Mouse (Mus musculus): Measurements from ENCODE around the gene Zfp652. TPM values are rescaled to one million over a fixed set of nuclear protein-coding genes. Genes with fewer than 3 reads are reported as not detected.

The Zfp652 gene
- polyA plus RNA-seq, 1 experiment from 2014 or later = 22.4 TPM

DNA sequence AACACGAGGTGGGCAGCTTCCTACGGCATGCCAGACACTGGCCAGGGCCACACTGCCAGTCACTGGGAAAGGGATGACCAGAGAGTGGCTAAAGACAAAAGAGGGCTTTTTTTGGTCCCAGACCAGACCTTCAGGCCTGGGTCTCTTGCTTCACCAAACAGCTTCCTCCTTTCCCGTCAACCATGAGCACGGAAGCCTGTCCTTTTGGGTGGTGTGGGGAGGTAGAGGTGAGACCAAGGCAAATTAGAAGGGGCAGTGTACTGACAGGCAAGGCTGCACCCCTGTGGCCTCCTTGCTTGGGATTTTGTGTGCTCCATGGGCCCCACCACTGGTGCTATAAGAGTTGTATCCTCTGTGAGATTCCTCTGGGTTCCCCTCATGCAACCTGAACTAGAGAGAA, 126.1 kb downstream of the Zfp652 start:
- WGBS = 68% methylated on average over 4 of the region's 4 CpGs
- Histone ChIP-seq H3K4me2 (ENCODE audit: low read depth, low read length) (no peak overlapping the region), H3K4me1 (ENCODE audit: control insufficient read depth, insufficient read depth, low read length) (peaks cover 38% of the 10 kb centered on the region)

DNA sequence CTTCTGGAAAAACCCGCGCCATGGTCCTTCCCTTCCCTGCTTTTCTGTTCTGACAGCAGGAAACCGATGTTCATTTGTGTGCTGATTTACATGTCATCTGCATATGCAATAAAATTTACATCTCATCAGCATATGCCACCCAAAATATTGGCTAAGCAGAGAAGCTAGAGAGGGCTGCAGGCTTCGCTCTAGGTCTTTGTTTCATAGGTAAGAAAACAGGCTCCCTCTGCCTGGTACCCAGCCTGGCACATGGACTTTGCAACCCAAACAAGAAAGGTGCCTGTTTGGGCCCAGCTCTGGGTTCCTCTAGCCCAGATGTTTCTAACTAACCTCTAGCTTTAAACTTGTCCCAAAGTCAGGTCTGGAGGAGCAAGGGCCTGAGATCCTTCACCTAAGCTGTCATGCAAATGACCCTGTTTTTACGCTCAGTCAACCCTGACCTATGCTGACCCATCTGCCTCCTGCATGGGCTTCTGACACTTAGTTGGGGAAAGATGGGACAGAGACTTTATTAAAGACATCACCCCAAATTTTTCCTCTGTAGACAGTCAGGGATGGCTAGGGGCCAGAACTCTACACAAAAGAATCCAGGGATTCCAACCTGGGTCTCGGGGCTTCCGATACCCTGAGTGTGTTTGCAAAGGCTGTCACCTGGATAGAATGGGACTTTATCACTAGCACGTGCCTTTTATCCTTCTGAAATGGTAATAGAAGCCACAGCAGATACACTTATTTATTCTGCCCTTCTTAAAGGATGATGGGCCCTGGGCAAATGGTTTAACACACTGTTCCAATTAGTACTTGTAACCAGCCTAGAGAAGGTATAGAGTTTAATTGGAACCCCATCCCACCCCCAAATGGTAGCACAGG, 126.8 kb downstream of the Zfp652 start:
- WGBS = 71% methylated on average over 8 of the region's 8 CpGs
- peaks cover 6% of the 10 kb centered on the region for H3K27me3 ChIP-seq (ENCODE audit: control insufficient read depth, insufficient read depth, low read length)

More for the DNA sequence above, 126.1 kb downstream of the Zfp652 start:
- H3K9me3 ChIP-seq (replicated peaks; ENCODE audit: control insufficient read depth, low read length) = no peaks in the 10 kb centered on the region
- no peaks in the 10 kb centered on the region for H3K36me3 ChIP-seq (ENCODE audit: control insufficient read depth, insufficient read depth, low read length)
- no peak overlapping the region for H3K9ac ChIP-seq (ENCODE audit: low read length)
- H3K27me3 ChIP-seq (ENCODE audit: control insufficient read depth, insufficient read depth, low read length) = peaks cover 12% of the 10 kb centered on the region
- ATAC-seq (ENCODE audit: insufficient read depth, low FRiP score) = no peak
- H3K27ac ChIP-seq (ENCODE audit: low read length) = 0 out of 2 replicates have a peak overlapping the region, but pooled peaks have one; percentile 23
- H3K4me3 ChIP-seq (replicated peaks; ENCODE audit: low read length) = no peak overlapping the region

DNA sequence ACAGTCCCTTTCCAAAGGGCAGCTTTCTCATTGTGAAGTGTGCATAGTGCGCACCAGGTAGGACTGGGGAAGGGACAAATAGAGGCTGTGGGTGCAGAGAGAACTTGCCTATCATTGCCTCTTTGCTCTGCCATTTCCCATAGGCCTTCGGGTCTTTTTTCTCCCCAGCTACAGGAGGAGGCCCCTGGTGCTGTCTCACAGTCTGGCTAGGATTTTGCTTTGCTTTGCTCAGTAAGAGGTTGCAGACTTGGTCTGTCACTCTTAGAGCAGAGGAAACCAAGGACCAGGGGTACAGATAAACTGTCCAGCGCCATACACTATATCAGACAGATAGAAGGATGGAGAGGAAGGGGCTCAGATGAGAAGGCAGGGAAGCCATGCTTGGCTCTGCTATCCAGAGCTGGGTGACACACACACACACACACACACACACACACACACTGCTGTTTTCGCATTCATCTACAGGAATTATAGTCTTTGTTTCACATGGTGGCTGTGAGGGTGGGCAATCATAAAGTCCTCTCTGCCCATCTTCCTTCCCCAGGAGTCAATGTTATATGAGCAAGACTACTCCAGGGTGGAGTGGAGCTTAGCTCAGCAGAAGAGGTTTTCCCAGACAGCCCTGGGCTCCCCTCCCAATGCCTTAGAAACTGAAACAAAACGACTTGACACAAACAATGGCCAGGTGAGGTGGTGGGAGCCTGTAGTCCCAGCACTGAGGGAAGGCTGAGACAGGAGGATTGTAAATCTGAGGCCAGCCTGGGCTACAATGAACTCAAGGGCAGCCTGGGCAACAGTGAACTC, 128.4 kb downstream of the Zfp652 start:
- H3K27ac ChIP-seq (ENCODE audit: low read length) = peak overlapping the region; percentile 37; the same call in 1 of the 2 replicates
- ATAC-seq (ENCODE audit: insufficient read depth, low FRiP score) = no peak
- H3K36me3 ChIP-seq (ENCODE audit: control insufficient read depth, insufficient read depth, low read length) = no peaks in the 10 kb centered on the region
- H3K27me3 ChIP-seq (ENCODE audit: control insufficient read depth, insufficient read depth, low read length) = no peaks in the 10 kb centered on the region
- H3K9me3 ChIP-seq (replicated peaks; ENCODE audit: control insufficient read depth, low read length) = no peaks in the 10 kb centered on the region
- peak overlapping the region; percentile 48 for H3K9ac ChIP-seq (ENCODE audit: low read length)
- WGBS = 76% methylated on average over 5 of the region's 5 CpGs
- peaks cover 20% of the 10 kb centered on the region for H3K4me1 ChIP-seq (ENCODE audit: control insufficient read depth, insufficient read depth, low read length)
- H3K4me2 ChIP-seq (ENCODE audit: low read depth, low read length) = no peak overlapping the region; the same call in 1 of the 2 replicates
- peak overlapping the region; percentile 34; the same call in 1 of the 2 replicates for H3K4me3 ChIP-seq (replicated peaks; ENCODE audit: low read length)

More for the DNA sequence above, 126.8 kb downstream of the Zfp652 start:
- Histone ChIP-seq H3K4me1 (ENCODE audit: control insufficient read depth, insufficient read depth, low read length) (peaks cover 36% of the 10 kb centered on the region), H3K4me2 (ENCODE audit: low read depth, low read length) (no peak overlapping the region; the same call in 1 of the 2 replicates), H3K4me3 (replicated peaks; ENCODE audit: low read length) (no peak overlapping the region), H3K9ac (ENCODE audit: low read length) (no peak overlapping the region), H3K27ac (ENCODE audit: low read length) (no peak overlapping the region), H3K9me3 (replicated peaks; ENCODE audit: control insufficient read depth, low read length) (no peaks in the 10 kb centered on the region), H3K36me3 (ENCODE audit: control insufficient read depth, insufficient read depth, low read length) (no peaks in the 10 kb centered on the region)
- ATAC-seq (ENCODE audit: insufficient read depth, low FRiP score) = no peak

DNA sequence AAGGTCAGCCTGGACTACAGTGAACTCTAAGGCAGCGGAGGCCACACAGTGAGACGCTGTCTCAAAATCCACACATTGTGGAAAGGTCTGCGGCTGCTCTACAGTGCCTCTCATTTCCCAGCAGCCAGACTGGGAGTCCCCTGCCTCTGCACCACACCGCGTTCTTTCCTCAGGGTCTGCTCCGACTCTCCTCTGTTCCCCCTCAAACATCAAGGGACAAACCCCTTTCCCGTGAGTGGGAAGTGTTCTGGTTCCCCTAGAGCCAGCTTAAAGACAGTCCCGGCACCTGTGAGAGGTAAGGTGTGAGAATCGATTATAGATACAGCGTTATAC, 129.0 kb downstream of the Zfp652 start:
- Histone ChIP-seq H3K4me1 (ENCODE audit: control insufficient read depth, insufficient read depth, low read length) (peaks cover 18% of the 10 kb centered on the region), H3K27me3 (ENCODE audit: control insufficient read depth, insufficient read depth, low read length) (no peaks in the 10 kb centered on the region), H3K36me3 (ENCODE audit: control insufficient read depth, insufficient read depth, low read length) (no peaks in the 10 kb centered on the region), H3K27ac (ENCODE audit: low read length) (peak overlapping the region; percentile 37; the same call in 1 of the 2 replicates), H3K9ac (ENCODE audit: low read length) (peak overlapping the region; percentile 51), H3K4me3 (replicated peaks; ENCODE audit: low read length) (peak overlapping the region; percentile 34), H3K9me3 (replicated peaks; ENCODE audit: control insufficient read depth, low read length) (no peaks in the 10 kb centered on the region), H3K4me2 (ENCODE audit: low read depth, low read length) (peak overlapping the region; percentile 28; the same call in 1 of the 2 replicates)
- ATAC-seq (ENCODE audit: insufficient read depth, low FRiP score) = no peak
- WGBS = 60% methylated on average over 10 of the region's 10 CpGs

DNA sequence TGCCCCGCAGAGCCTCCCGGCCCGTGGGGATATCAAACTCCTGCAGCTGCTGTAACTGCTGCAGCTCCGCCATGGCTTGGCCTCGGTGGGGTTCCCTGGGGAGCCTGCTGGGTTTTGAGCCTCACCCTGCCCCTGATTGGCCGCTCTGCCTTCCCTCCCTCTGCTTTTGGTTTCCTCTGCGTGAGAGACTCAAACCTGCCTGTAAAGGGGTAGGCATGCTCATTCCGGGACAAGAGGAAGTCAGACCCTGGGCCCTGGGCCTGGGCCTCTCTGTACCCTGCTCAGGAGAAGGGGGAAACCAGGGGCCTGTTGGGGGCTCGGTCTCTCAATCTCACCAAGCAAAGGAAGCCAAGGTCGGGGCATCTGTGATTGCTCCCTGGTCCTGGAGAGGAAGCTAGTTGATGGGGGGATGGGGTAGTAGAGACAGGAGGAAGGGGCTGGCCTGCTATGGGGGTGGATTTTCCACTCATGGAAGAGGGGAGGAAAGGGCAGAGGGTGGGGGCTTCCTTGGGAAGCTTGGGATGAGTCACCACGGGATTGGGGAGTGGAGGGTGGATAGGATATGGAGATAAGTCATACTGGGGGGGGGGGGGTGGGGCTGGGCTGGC, 129.7 kb downstream of the Zfp652 start, which contains the start of gene Abi3:
Gene Abi3 (minus strand): TSS at position 403 of the 608 bp plus-strand sequence.
- H3K4me1 ChIP-seq (ENCODE audit: control insufficient read depth, insufficient read depth, low read length) = peaks cover 14% of the 10 kb centered on the region
- no peaks in the 10 kb centered on the region for H3K27me3 ChIP-seq (ENCODE audit: control insufficient read depth, insufficient read depth, low read length)
- peak within 1 kb of the TSS; percentile 68 for H3K27ac ChIP-seq (ENCODE audit: low read length)
- H3K4me2 ChIP-seq (ENCODE audit: low read depth, low read length) = peak within 1 kb of the TSS; percentile 28
- ATAC-seq (ENCODE audit: insufficient read depth, low FRiP score) = peak; percentile 65; the same call in 1 of the 2 replicates
- 16% methylated on average over 11 of the region's 11 CpGs for WGBS
- peak within 1 kb of the TSS; percentile 34 for H3K4me3 ChIP-seq (replicated peaks; ENCODE audit: low read length)
- H3K36me3 ChIP-seq (ENCODE audit: control insufficient read depth, insufficient read depth, low read length) = no peaks in the 10 kb centered on the region
- H3K9me3 ChIP-seq (replicated peaks; ENCODE audit: control insufficient read depth, low read length) = no peaks in the 10 kb centered on the region
- peak within 1 kb of the TSS; percentile 51 for H3K9ac ChIP-seq (ENCODE audit: low read length)

DNA sequence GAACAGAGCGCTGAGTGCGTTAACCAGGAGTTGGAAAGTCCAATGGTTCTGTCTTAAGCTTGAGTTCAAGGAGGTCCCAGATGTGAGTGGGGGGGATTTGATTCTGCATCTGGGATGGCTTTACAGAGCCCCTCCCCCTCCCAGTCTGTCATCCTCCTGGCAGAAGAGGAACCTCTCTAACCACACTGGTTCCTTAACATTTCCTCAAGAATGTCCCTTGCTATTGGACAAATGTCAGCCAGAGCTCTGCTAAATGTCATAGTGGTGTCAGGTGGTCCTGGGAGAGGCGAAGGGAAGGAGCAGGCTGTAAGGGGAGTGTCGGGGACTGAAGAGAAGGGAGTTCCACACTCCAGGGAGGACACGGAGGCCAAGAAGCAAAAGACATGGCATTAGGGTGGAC, 130.5 kb downstream of the Zfp652 start:
- Histone ChIP-seq H3K9ac (ENCODE audit: low read length) (no peak overlapping the region), H3K27me3 (ENCODE audit: control insufficient read depth, insufficient read depth, low read length) (no peaks in the 10 kb centered on the region), H3K27ac (ENCODE audit: low read length) (peak overlapping the region; percentile 68), H3K36me3 (ENCODE audit: control insufficient read depth, insufficient read depth, low read length) (no peaks in the 10 kb centered on the region), H3K4me2 (ENCODE audit: low read depth, low read length) (peak overlapping the region; percentile 17; the same call in 1 of the 2 replicates), H3K4me3 (replicated peaks; ENCODE audit: low read length) (no peak overlapping the region), H3K9me3 (replicated peaks; ENCODE audit: control insufficient read depth, low read length) (no peaks in the 10 kb centered on the region), H3K4me1 (ENCODE audit: control insufficient read depth, insufficient read depth, low read length) (peaks cover 10% of the 10 kb centered on the region; the same call in 1 of the 2 replicates)
- 57% methylated on average over 5 of the region's 5 CpGs for WGBS
- ATAC-seq (ENCODE audit: insufficient read depth, low FRiP score) = no peak

DNA sequence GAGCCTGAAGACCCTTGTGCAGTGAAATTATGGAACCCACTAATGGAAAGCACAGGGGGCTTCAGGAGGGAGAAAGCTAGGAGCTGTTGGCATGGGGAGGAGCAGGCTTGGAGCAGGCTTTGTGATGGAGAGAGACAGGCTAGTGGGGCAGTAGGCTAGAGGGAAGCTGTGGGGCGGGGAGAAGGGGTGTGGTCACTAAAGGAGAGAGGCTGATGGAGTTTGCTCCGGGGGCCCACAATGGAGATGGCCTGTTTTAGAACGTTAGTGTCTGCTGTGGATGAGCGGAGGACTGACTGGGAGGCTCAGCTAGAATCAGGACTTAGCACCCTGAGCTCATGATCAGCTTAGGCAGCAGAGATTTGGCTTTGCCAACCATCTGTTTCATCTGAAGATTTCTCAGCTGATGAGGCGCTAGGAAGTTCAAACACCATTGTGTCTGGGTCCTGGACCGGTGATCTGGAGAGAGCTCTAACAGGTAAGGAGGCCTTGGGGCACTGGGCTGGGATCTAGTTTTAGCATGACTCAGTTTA, 131.0 kb downstream of the Zfp652 start:
- peaks cover 10% of the 10 kb centered on the region; the same call in 1 of the 2 replicates for H3K4me1 ChIP-seq (ENCODE audit: control insufficient read depth, insufficient read depth, low read length)
- 0 out of 2 replicates have a peak overlapping the region, but pooled peaks have one; percentile 68 for H3K27ac ChIP-seq (ENCODE audit: low read length)
- H3K27me3 ChIP-seq (ENCODE audit: control insufficient read depth, insufficient read depth, low read length) = no peaks in the 10 kb centered on the region
- H3K4me2 ChIP-seq (ENCODE audit: low read depth, low read length) = peak overlapping the region; percentile 17; the same call in 1 of the 2 replicates
- no peak overlapping the region for H3K9ac ChIP-seq (ENCODE audit: low read length)
- no peaks in the 10 kb centered on the region for H3K36me3 ChIP-seq (ENCODE audit: control insufficient read depth, insufficient read depth, low read length)
- no peak for ATAC-seq (ENCODE audit: insufficient read depth, low FRiP score)
- H3K9me3 ChIP-seq (replicated peaks; ENCODE audit: control insufficient read depth, low read length) = no peaks in the 10 kb centered on the region
- WGBS = 52% methylated on average over 6 of the region's 6 CpGs
- no peak overlapping the region; the same call in 1 of the 2 replicates for H3K4me3 ChIP-seq (replicated peaks; ENCODE audit: low read length)

DNA sequence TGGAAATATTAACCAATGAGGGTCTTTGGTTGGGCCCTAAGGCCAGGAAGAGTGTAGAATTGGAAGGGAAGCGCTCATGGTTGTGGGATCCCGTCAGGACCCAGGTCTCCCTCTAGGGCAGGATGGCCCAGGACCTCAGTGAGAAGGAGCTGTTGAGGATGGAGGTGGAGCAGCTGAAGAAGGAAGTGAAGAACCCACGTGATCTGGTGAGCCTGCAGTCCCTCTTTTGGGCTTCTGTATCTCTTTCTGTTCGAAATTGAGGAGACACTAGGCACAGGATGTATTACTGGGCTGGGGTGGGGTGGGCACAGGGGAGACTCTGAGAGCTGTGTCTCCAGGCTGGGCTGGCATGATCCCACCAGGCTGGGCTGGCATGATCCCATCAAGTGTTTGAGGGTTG, 132.5 kb downstream of the Zfp652 start:
- Histone ChIP-seq H3K9me3 (replicated peaks; ENCODE audit: control insufficient read depth, low read length) (no peaks in the 10 kb centered on the region), H3K4me2 (ENCODE audit: low read depth, low read length) (no peak overlapping the region), H3K4me1 (ENCODE audit: control insufficient read depth, insufficient read depth, low read length) (peaks cover 10% of the 10 kb centered on the region; the same call in 1 of the 2 replicates), H3K27me3 (ENCODE audit: control insufficient read depth, insufficient read depth, low read length) (no peaks in the 10 kb centered on the region), H3K36me3 (ENCODE audit: control insufficient read depth, insufficient read depth, low read length) (no peaks in the 10 kb centered on the region), H3K9ac (ENCODE audit: low read length) (no peak overlapping the region), H3K4me3 (replicated peaks; ENCODE audit: low read length) (no peak overlapping the region), H3K27ac (ENCODE audit: low read length) (no peak overlapping the region)
- no peak for ATAC-seq (ENCODE audit: insufficient read depth, low FRiP score)
- WGBS = 62% methylated on average over 4 of the region's 4 CpGs

All from stomach, embryonic 16.5 days (tissue).